Mouse (Mus musculus): ENCODE results near the gene Malrd1.

Malrd1 gene

GRCm38 (mm10) chr2:16031559-16031958 is 505.3 kb downstream of the Malrd1 start:
- no peak for DNase-seq (ENCODE audit: low spot score in 2 of 2)

GRCm38 (mm10) chr2:16032804-16033203 is 506.5 kb downstream of the Malrd1 start:
- DNase-seq (ENCODE audit: low spot score in 2 of 2): no peak

DNA sequence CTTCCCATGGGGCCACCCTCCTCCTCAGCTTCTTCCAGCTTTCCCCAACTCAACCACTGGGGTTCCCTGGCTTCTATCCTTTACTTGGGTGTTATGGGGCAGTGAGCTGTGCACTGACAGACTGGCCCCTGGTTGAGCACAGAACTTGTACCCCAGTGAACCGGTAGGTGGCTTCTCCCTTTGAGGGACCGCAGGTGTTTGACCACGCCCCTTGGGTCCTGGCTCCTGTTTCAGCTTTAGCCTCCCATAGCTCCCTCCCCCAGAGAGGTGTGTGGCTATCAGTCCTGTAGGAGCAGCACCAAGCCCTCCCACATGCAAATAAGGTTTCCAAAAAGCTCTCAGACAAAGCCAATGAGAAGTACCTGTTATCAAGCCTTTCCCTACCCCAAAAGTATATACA is 584.4 kb downstream of the Malrd1 start:
- DNase-seq (ENCODE audit: low spot score in 2 of 2): no peak

GRCm38 (mm10) chr2:16113333-16113732 is 587.1 kb downstream of the Malrd1 start:
- no peak for DNase-seq (ENCODE audit: low spot score in 2 of 2)

DNA sequence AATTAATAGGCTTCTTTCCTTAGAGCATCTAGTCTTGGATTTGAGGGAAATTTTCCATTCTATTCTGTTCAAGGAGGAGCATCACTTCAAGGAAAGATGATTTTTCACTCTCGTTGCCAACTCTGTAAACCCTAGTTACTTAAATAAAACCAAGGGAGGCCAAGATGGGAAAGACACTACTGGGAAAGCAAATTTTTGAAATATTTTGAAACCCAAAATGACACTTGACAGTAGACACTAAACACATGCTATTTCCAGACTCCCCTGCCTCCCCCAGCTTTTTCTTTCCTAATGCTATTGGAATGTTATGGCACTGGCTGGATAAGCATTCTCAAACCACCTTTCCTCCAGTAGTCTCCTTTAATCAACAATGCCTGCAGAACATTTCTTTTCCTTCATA is 621.7 kb downstream of the Malrd1 start:
- DNase-seq (ENCODE audit: low spot score in 2 of 2): no peak

DNA sequence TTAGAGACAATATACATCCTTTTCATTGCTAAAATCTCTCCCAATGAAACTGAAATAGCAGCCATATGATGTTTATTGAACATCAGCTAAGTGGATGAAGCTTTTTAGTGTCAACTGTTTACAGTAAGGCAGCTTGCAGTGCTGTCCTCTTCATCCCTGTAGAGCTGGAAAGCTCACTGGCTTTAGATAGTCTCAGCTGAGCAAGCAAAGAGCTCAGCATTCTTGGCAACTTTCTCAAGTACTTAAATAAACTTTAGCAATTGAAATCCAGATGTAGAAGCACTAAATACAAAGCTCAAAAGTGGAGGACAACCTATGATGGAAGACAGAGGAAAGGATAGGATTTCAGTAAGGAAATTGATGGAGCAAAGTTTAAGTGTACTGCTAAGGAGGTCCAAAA is 626.3 kb downstream of the Malrd1 start:
- no peak for DNase-seq (ENCODE audit: low spot score in 2 of 2)

DNA sequence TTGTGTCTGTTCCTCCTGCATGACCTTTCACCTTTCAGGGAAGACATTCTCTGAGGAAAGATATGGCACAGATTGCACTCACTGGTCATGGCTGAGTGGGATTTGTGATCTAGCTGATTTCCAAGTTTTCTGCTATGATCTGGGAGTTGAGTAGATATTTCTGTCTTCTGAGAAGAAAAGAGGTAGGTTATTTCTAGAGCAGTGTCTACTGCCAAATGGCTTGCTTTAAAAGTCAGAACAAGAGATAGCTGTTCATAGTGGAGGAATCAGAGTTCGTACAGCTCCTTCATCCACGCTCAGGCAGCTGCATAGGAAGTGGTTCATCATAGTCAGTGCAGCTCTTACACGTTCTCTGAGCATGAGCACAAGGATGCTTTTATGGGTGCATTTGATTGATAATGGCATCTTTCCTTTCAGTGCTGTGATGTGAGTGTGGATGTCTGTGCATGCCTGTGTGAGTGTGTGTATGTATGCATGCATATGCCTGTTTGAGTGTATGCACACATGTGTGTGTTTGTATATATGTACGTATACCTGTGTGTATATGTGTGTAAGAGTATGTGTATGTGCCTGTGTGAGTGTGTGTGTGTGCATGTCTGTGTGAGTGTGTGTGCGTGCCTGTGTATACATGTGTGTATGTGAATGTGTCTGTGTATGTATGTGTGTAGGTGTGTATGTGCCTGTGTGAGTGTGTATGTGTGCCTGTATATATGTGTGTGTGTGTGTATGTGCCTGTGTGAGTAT is 637.1 kb downstream of the Malrd1 start:
- DNase-seq (ENCODE audit: low spot score in 2 of 2): peak; percentile 27 to 40

DNA sequence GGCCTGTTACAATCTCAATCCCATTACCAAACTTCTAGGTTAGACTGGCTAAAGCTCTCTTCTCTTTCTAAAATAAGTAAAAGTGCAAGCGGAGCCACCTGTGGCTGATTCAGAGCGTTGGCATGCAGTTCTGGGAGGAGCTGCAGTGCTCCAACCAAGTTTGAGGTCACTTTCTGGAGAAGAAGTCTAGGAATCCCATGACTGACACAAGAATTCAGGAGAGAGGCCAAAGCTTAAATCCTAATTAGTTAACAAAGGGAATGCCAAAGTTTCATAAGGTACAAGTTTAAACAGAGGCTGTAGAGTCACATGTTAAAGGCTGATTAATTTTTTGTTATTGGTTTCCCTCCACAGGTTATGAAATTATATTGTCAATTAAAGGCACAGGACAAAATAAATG is 642.3 kb downstream of the Malrd1 start:
- no peak for DNase-seq (ENCODE audit: low spot score in 2 of 2)

- no peak for DNase-seq (ENCODE audit: low spot score in 2 of 2)
Observed at GRCm38 (mm10) chr2:16172086-16172485, 645.8 kb downstream of the Malrd1 start.

DNA sequence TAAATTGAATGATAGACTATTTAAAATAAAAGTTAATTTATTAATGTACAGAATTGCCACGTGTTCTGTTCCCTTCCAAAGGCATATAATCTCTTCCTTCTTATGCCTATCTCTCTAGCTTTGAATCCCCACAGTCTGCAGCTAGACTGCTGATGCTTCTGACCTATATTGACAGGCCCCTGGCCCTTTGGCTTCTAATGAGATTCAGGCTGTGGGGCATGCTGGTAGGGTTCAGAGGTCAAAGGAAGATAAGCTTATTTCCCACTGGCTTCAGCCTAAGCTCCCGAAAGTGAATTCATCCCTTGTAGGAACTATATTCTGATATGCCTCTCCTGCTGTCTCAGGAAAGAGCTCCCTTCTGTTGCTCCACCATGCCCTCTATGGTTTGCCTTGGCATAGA is 647.1 kb downstream of the Malrd1 start:
- no peak for DNase-seq (ENCODE audit: low spot score in 2 of 2)

DNA sequence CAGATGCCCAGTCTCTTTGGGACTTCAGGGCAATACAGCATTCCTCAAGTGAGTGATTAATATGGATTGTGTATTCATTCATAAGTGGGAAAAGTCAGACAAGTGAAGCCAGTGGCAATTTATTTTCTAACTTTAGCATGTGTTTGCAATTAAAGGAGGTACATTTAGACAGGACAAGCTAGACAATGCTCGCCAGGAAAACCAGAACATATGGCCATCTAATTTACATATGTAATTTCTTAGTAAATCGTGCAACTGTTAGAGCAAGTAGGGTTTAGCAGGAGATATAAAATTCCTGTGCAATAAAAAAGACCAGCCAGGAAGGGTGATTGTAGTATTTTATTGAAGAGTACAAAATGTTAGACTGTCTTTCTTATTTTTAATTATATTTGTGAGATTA is 655.9 kb downstream of the Malrd1 start:
- peak in 1 of 2 experiments; percentile 2 for DNase-seq (ENCODE audit: low spot score in 2 of 2)

DNA sequence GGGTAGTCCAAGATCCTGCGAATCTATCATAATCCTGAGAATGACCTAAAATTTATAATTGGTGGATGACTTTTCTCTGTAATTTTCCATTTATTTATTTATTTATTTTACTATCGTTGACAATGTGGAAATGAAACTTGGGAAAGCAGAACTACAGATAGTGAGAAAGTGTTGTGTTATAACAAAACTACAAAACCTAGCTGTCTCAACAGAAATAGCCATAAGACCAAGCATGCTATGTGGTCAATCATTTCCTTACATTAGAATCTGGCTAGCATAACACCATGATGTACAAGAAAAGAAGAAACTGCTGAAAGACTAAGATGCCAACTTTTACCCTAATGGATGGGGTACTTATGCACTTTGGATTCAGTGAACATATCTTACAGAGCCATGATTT is 656.9 kb downstream of the Malrd1 start:
- no peak for DNase-seq (ENCODE audit: low spot score in 2 of 2)

GRCm38 (mm10) chr2:16210016-16210415 is 683.7 kb downstream of the Malrd1 start:
- DNase-seq (ENCODE audit: low spot score in 2 of 2): no peak

- DNase-seq (ENCODE audit: low spot score in 2 of 2): no peak
Observed at GRCm38 (mm10) chr2:16212752-16213151, 686.5 kb downstream of the Malrd1 start.

DNA sequence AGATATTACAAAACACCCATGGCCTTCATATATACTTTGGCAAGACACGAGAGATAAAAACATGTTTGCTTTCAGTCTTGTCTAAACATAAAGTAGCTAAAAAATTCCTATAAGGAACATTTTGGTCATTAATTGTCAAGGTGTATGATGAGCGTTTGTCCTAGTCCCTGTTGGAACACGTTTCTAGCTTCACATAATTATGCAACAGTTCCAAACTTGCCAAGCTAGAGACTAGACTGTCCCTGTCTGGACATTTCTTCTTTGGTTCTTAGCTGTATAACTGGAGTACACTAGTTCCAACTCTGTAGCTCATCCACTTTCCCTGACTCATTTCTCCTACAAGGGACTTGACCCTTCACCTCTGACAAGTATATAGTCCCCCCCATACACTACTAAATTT is 687.8 kb downstream of the Malrd1 start:
- no peak for DNase-seq (ENCODE audit: low spot score in 2 of 2)

GRCm38 (mm10) chr2:16228187-16228832 is 702.0 kb downstream of the Malrd1 start:
- DNase-seq (ENCODE audit: low spot score in 2 of 2): peak in 1 of 2 experiments; percentile 2

DNA sequence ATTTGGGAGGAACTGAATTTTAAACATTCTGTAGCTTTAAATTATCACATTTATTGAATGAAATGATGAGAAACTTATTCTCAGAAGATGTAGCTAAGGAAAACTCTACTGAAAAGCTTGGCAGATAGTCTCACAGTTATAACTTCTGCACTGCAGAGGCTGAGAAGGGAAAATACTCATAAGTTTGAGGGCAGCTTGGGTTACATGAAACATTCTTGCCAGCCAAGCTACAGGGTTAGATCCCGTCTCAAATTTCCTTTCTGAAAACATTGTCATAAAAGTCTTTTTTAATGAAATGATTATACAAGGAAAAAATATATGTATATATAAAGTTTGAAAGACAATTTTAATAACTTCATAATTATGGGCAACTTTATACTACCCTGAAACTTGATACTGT is 714.6 kb downstream of the Malrd1 start:
- DNase-seq (ENCODE audit: low spot score in 2 of 2): no peak

GRCm38 (mm10) chr2:16243097-16243496 is 716.8 kb downstream of the Malrd1 start:
- DNase-seq (ENCODE audit: low spot score in 2 of 2): no peak

DNA sequence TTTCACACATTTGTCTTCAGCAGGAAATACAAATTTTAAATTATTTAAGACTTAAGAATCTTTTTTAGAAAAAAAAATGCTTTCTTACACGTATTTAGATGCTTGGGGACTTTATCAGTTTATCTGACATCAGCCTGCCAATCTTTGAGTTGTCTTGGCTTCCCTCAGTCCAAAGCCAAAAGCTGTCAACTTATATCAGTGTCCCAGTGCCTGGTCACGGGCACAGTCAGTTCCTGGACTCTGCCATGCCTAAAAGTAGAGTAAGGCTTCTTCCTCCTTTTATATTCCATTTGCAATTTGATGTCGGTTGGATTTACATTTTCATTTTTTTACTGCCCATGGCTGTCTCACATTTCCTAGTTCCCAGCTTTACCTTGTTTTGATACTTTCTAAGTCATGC is 722.6 kb downstream of the Malrd1 start:
- DNase-seq (ENCODE audit: low spot score in 2 of 2): no peak

DNA sequence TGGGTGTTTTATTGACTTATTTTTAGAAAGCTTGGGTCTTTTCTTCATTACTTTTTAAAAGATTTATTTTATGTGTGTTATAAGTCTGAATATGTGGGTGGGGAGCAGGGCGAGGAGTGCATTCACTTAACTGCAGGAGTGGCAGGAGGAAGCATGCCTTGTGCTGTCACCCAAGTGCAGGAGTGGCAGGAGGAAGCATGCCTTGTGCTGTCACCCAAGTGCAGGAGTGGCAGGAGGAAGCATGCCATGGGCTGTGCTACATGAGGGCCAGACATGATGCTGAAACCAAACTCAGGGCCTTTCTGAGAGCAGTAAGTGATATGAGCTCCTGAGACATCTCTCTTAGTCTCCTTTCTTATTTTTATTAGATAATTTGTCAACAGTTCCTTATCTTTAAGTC is 726.0 kb downstream of the Malrd1 start:
- no peak for DNase-seq (ENCODE audit: low spot score in 2 of 2)

Measured in right cerebral cortex, adult 2 months (tissue).